Mouse (Mus musculus) T-helper 17 cell (primary cell): Measurements from ENCODE around the gene Clpb.

Source experiments
- in situ Hi-C, 2 experiments: fragments of 300-600 bp; cut with MboI, MseI; formaldehyde crosslinking; loops; 1 replicate in 1 of 2; 2 replicates in 1 of 2; pipeline ENCODE4 v1.15.1; 2025; ENCODE audit warnings: high pct_unique_total_duplicates in 2 of 2

Gene Clpb

GRCm38 (mm10) chr7:101713828-101714400 lies 50.5 kb downstream of the Clpb start:
- in situ Hi-C loops = no loop called here

GRCm38 (mm10) chr7:101715041-101715551 lies 51.7 kb downstream of the Clpb start:
- in situ Hi-C loops = no loop called here

GRCm38 (mm10) chr7:101720356-101720755 lies 56.9 kb downstream of the Clpb start:
- in situ Hi-C loops = no loop called here

- in situ Hi-C loops = no loop called here
These were observed 61.6 kb downstream of the Clpb start for GRCm38 (mm10) chr7:101725081-101725480.

- in situ Hi-C loops = no loop called here
These were observed 63.5 kb downstream of the Clpb start for GRCm38 (mm10) chr7:101726980-101727379.

- in situ Hi-C loops = no loop called here
These were observed 68.7 kb downstream of the Clpb start for GRCm38 (mm10) chr7:101732096-101732495.

- in situ Hi-C loops = no loop called here
These were observed 69.6 kb downstream of the Clpb start for GRCm38 (mm10) chr7:101733042-101733441.

GRCm38 (mm10) chr7:101735297-101735696 lies 71.9 kb downstream of the Clpb start:
- in situ Hi-C loops = no loop called here

GRCm38 (mm10) chr7:101737735-101738134 lies 74.3 kb downstream of the Clpb start:
- in situ Hi-C loops = no loop called here

- in situ Hi-C loops = no loop called here
These were observed 76.2 kb downstream of the Clpb start for GRCm38 (mm10) chr7:101739602-101740001.

GRCm38 (mm10) chr7:101743487-101743886 lies 80.1 kb downstream of the Clpb start:
- in situ Hi-C loops = no loop called here

GRCm38 (mm10) chr7:101746559-101747334 lies 83.3 kb downstream of the Clpb start:
- in situ Hi-C loops = no loop called here

GRCm38 (mm10) chr7:101750268-101750667 lies 86.8 kb downstream of the Clpb start:
- in situ Hi-C loops = no loop called here

GRCm38 (mm10) chr7:101752346-101752745 lies 88.9 kb downstream of the Clpb start:
- in situ Hi-C loops = no loop called here

- in situ Hi-C loops = no loop called here
These were observed 90.1 kb downstream of the Clpb start for GRCm38 (mm10) chr7:101753492-101753891.

- in situ Hi-C loops = no loop called here
These were observed 91.0 kb downstream of the Clpb start for GRCm38 (mm10) chr7:101754416-101754815.

- in situ Hi-C loops = no loop called here
These were observed 91.9 kb downstream of the Clpb start for GRCm38 (mm10) chr7:101755301-101755700.

- in situ Hi-C loops = no loop called here
These were observed 98.7 kb downstream of the Clpb start for GRCm38 (mm10) chr7:101761899-101762780.

GRCm38 (mm10) chr7:101767335-101767907 lies 104.0 kb downstream of the Clpb start:
- in situ Hi-C loops = no loop called here

GRCm38 (mm10) chr7:101770051-101770450 lies 106.6 kb downstream of the Clpb start:
- in situ Hi-C loops = no loop called here

- in situ Hi-C loops = no loop called here
These were observed 108.2 kb downstream of the Clpb start for GRCm38 (mm10) chr7:101771604-101772003.

GRCm38 (mm10) chr7:101772687-101773086 lies 109.3 kb downstream of the Clpb start:
- in situ Hi-C loops = no loop called here
